Mouse (Mus musculus) olfactory bulb, adult 2 months (tissue): Measurements from ENCODE around the gene Havcr1.

Experiments
- CTCF ChIP-seq: fragments of 200-500 bp; IDR thresholded peaks from 2 replicates; pipeline ENCODE4 v1.5.1; 2012; ENCODE audit warnings: low read depth, mild to moderate bottlenecking, low read length, moderate library complexity; ENCODE audit not compliant: insufficient read depth
- POLR2A ChIP-seq: fragments of 200-500 bp; IDR thresholded peaks from 2 replicates; pipeline ENCODE4 v1.6.1; 2012; ENCODE audit warnings: mild to moderate bottlenecking, low read depth, low read length, moderate library complexity; ENCODE audit not compliant: insufficient read depth

DNA sequence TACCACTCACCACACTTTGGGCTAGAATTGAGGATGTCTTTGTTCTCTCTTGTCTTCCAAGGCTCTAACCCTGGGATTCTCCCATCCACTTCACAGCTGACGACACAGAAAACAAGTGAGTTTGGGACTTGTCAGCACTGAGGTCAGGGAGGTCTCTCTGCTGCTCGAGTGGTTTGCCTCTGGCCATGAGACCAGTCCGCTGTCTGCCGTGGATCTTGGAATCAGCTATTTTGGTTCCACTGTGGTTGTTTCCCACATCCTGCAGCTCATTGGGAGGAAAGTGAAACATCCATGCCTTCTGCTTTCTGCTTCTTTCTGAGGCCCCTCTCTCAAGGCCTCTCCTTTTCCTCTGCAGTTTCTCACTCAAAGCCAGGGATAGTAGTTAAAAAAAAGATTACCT is 85.0 kb downstream of the Havcr1 start:
- TF ChIP-seq CTCF: no peak
- no peak for TF ChIP-seq POLR2A
